Mouse (Mus musculus) E14TG2a.4 (cell line): ENCODE data around the gene Pi4kb.
"Not testable (repeated sequence)": the region's sequence is repeated elsewhere in the genome, so short reads cannot be mapped to it uniquely, and the experiment has no call there.

Experiments used
- NANOG ChIP-seq: IDR thresholded peaks from 2 replicates; pipeline ENCODE4 v1.6.1; 2014; ENCODE audit warnings: borderline replicate concordance, low read length, mixed read lengths
- POU5F1 ChIP-seq: IDR thresholded peaks from 2 replicates; pipeline ENCODE4 v1.6.1; 2014; ENCODE audit warnings: low read length, borderline replicate concordance

GRCm38 (mm10) chr3:94940033-94940432 lies 34.5 kb upstream of the Pi4kb start:
- not testable (repeated sequence) for TF ChIP-seq POU5F1, NANOG
